Mouse (Mus musculus) R1 (cell line): ENCODE data around the gene Cryzl2.

Experiments used
- DNase-seq: peaks from one replicate; pipeline ENCODE4 v3.0.0-alpha.2; 2018; ENCODE audit warnings: low read depth, low spot score

The Cryzl2 gene

DNA sequence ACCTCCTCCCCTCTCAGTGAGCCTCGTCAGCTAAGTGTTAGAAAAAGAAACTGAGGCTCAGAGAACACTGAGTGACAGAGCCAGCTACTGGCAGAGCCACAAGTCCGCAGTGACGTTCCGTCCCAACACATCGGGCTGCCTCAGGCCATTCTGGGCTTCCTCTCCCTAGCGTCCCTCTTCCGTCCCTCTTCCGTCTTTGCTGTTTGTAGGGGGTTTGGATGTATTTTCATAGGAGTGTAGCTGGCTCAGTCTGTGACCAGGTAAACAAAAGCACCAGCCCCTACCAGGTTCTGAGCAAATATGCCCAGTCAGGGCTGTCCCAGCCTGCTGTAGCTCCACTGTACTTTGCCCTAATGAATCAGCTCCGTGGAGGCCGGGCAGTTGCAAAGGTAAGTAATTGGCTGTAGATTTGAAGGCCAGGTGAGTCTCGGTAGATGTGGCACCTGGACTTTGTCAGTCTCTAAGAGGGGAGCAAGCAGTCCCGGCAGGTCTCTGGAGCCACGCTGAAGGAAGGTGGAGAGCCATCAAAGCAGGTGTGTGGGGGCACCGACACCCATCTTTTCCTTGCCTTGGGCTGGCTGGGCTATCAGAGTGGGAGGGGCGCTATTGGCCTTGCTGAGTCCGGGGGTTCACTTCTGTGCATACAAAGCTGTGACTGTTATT lies 67.4 kb downstream of the Cryzl2 start:
- no peak for DNase-seq

DNA sequence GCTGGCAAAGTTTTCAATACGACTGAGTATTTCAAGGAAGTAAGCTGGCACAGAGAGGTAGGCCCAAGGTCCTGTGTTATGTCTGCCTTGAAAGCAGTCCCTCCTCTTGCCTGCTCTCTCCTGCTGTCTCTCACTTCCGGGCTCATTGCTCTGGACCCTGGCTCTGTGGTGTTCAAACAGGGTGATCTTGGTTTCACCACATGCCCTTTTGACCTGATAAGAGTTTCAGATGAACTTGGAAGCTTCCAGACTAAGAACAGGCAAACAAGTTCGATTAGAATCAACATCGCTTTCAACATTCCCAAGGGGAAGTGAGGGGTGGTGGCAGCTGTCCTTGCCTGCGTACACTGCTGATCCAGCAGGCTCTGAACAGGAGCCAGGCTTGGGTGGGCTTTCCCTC lies 68.2 kb downstream of the Cryzl2 start:
- DNase-seq: no peak

DNA sequence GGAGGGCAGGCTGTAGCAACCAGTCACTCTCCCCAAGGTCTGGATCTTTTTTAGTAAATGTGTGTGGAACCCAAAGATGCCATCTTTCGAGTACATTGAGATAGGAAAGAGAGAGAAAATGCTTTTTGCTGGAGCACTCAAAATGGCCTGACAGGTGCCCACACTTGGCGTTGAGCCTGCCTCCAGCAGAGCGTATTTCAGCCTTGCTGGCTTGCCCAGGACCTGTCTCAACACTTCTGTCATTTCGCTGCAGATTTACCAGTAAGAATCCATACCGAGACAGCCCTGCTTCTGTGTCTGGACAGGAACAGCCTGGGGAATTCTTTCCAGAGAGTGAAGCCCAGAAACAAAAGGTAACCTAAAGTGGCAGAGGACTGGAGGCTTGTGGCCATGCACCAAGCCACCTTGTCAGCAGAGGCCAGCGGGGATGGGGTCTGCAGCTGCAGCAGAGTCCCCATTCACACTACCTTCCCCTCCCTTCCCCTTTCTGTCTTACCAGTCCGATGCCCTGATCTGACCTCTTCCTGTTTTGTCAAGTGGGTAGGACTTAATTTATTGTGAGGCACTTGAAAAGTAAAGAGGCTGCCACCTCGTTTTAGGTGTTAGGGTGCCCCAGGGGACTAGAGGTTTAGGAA lies 74.6 kb downstream of the Cryzl2 start:
- DNase-seq: no peak

- DNase-seq: no peak
These were observed 77.2 kb downstream of the Cryzl2 start for GRCm38 (mm10) chr1:157535571-157535970.

DNA sequence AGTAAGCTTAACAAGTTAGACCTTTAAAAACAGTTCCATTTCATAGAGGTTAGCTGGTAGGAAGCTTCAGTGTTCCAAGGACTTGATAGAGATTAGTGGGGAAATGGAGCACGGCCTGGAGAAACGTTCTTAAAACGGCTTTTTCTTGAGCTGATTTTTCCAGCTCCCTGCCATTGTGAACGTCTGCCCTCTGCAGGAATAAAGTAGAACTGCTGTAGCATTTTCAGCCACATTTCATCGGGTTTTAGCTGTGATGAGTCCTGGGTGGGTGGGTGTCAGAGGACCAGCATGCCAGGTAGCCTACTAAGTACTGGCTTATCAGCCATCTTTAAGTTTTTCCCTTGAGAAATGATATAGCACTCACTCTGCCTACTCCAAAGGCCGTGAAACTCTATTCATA lies 78.1 kb downstream of the Cryzl2 start:
- peak; percentile 63 for DNase-seq

- peak; percentile 52 for DNase-seq
These were observed 79.3 kb downstream of the Cryzl2 start for GRCm38 (mm10) chr1:157537636-157538035.
